Comparison of ENCODE assay signal across 20 mouse cellular contexts in the genomic region with DNA sequence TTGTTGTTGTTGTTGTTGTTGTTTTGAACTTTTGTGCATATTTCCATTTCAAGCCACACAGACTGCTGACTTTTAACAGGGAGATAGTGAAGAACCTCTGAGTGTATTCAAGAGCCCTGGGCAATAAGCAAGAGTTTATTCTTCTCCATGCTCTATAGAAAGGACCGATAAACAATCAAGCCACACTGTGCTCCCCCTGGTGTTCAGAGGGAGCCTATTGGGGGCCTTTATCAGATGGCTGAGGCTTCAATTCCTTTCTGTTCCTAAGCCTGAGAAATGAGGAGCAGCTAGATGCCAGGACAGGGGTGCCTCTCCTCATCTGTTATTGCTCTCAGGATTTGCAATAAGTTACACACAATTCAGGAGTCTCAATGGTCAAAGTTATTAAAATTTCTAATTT.
DNase-seq lines count a peak whose midpoint lies in the region; ATAC-seq and TF ChIP-seq lines count a peak whose summit lies in the region.
"Had no signal": no experiment of that assay in that cellular context is flagged by ENCODE, and none has a peak within 500 bp of the region (broad histone marks: within the 10 kb centered on the region; RNA-seq: fewer than 3 reads in every experiment).

No protein-coding gene starts in this region.

- no peak for ATAC-seq in embryonic facial prominence, embryonic 11.5 days (replicated peaks; ENCODE audit: insufficient number of reproducible peaks, low FRiP score, low TSS enrichment, low read depth)
- no peak for ATAC-seq in kidney, postnatal 0 days (replicated peaks; ENCODE audit: low FRiP score, low read depth)
- ATAC-seq in hindbrain, embryonic 16.5 days = no peak
- ATAC-seq: CD4-positive, CD25-positive, alpha-beta regulatory T cell, adult 4 months; inflammation-experienced regulatory T-cells, adult 6 months; midbrain, embryonic 16.5 days had no signal

- 47% methylated on average over 1 of the region's 1 CpGs for WGBS in embryonic facial prominence, embryonic 11.5 days
- WGBS in embryonic facial prominence, embryonic 10.5 days = 41% methylated on average over 1 of the region's 1 CpGs
- WGBS in kidney, postnatal 0 days = 65% methylated on average over 1 of the region's 1 CpGs
- 35% methylated on average over 1 of the region's 1 CpGs for WGBS in lung, adult 2 months
- WGBS in hindbrain, embryonic 16.5 days = 29% methylated on average over 1 of the region's 1 CpGs

- no peak overlapping the region for H3K9ac ChIP-seq in embryonic facial prominence, embryonic 11.5 days (replicated peaks; ENCODE audit: low read length)
- H3K9ac ChIP-seq in kidney, postnatal 0 days (ENCODE audit: low read depth, low read length) = no peak overlapping the region
- no peak overlapping the region for H3K9ac ChIP-seq in hindbrain, embryonic 16.5 days (ENCODE audit: low read depth, low read length)
- H3K9ac ChIP-seq: forebrain, embryonic 12.5 days; hindbrain, embryonic 12.5 days; kidney, embryonic 15.5 days; neural tube, embryonic 15.5 days had no signal

- no peak for TF ChIP-seq POLR2A in lung, adult 2 months (IDR thresholded peaks at IDR 0.05; ENCODE audit: borderline replicate concordance, extremely low read depth, low read depth, low read length)

- H3K27me3 ChIP-seq in embryonic facial prominence, embryonic 11.5 days (ENCODE audit: control insufficient read depth, insufficient read depth, low read length) = no peaks in the 10 kb centered on the region
- H3K27me3 ChIP-seq in embryonic facial prominence, embryonic 10.5 days (replicated peaks; ENCODE audit: low read depth, poor library complexity, severe bottlenecking) = no peaks in the 10 kb centered on the region
- no peaks in the 10 kb centered on the region for H3K27me3 ChIP-seq in kidney, postnatal 0 days (ENCODE audit: insufficient read depth, low read length)
- H3K27me3 ChIP-seq in hindbrain, embryonic 16.5 days (replicated peaks; ENCODE audit: control insufficient read depth, insufficient read depth, low read length) = no peaks in the 10 kb centered on the region; the same call in 1 of the 2 replicates
- H3K27me3 ChIP-seq: forebrain, embryonic 12.5 days; hindbrain, embryonic 12.5 days; kidney, embryonic 15.5 days had no signal

- no peak overlapping the region for H3K4me3 ChIP-seq in embryonic facial prominence, embryonic 11.5 days (ENCODE audit: low read depth, low read length)
- no peak overlapping the region for H3K4me3 ChIP-seq in embryonic facial prominence, embryonic 10.5 days
- H3K4me3 ChIP-seq in kidney, postnatal 0 days (replicated peaks; ENCODE audit: low read depth, low read length) = no peak overlapping the region
- no peak overlapping the region for H3K4me3 ChIP-seq in lung, adult 2 months (replicated peaks; ENCODE audit: extremely low read depth, low read depth, low read length)
- no peak overlapping the region for H3K4me3 ChIP-seq in hindbrain, embryonic 16.5 days (ENCODE audit: low read length)
- H3K4me3 ChIP-seq: forebrain, embryonic 12.5 days; hindbrain, embryonic 12.5 days; kidney, embryonic 15.5 days; limb, embryonic 10.5 days; neural tube, embryonic 15.5 days had no signal

- H3K4me2 ChIP-seq in embryonic facial prominence, embryonic 11.5 days (ENCODE audit: low read depth, low read length) = no peak overlapping the region
- no peak overlapping the region for H3K4me2 ChIP-seq in kidney, postnatal 0 days (ENCODE audit: low read length)
- H3K4me2 ChIP-seq in hindbrain, embryonic 16.5 days (ENCODE audit: low read length) = no peak overlapping the region
- H3K4me2 ChIP-seq: forebrain, embryonic 12.5 days; hindbrain, embryonic 12.5 days; kidney, embryonic 15.5 days; liver, embryonic 11.5 days; neural tube, embryonic 15.5 days had no signal

- H3K4me1 ChIP-seq in embryonic facial prominence, embryonic 11.5 days (ENCODE audit: control insufficient read depth, insufficient read depth, low read length) = peaks cover 2% of the 10 kb centered on the region; the same call in 1 of the 2 replicates
- H3K4me1 ChIP-seq in embryonic facial prominence, embryonic 10.5 days = peaks cover 8% of the 10 kb centered on the region
- no peaks in the 10 kb centered on the region for H3K4me1 ChIP-seq in kidney, postnatal 0 days (replicated peaks; ENCODE audit: insufficient read depth, low read length)
- H3K4me1 ChIP-seq in lung, adult 2 months (ENCODE audit: control insufficient read depth, insufficient read depth, low read length) = no peaks in the 10 kb centered on the region
- H3K4me1 ChIP-seq in hindbrain, embryonic 16.5 days (ENCODE audit: control insufficient read depth, insufficient read depth, low read depth, low read length) = 0 out of 2 replicates have a peak, but pooled peaks cover 3% of the 10 kb centered on the region
- H3K4me1 ChIP-seq: hindbrain, embryonic 12.5 days; kidney, embryonic 15.5 days; limb, embryonic 10.5 days had no signal

- peak; percentile 7 for DNase-seq in embryonic facial prominence, embryonic 11.5 days (ENCODE audit: low spot score)
- DNase-seq in embryonic facial prominence, embryonic 10.5 days (ENCODE audit: low spot score) = no peak
- no peak for DNase-seq in kidney, postnatal 0 days (ENCODE audit: low spot score)
- DNase-seq in kidney, adult 11 months = no peak
- peak; percentile 15 for DNase-seq in lung, postnatal 10 days
- no peak for DNase-seq in lung, adult 2 months
- no peak for DNase-seq in thymus, postnatal 25 days
- DNase-seq: cerebellum, adult 8-10 months; gastrocnemius, postnatal 10 days; thymus, adult 2 months had no signal

- no peak overlapping the region for H3K27ac ChIP-seq in embryonic facial prominence, embryonic 11.5 days (replicated peaks; ENCODE audit: low read depth, low read length)
- no peak overlapping the region for H3K27ac ChIP-seq in embryonic facial prominence, embryonic 10.5 days (replicated peaks)
- H3K27ac ChIP-seq in kidney, postnatal 0 days = no peak overlapping the region
- no peak overlapping the region for H3K27ac ChIP-seq in hindbrain, embryonic 16.5 days (ENCODE audit: low read depth, low read length)
- H3K27ac ChIP-seq: forebrain, embryonic 12.5 days; hindbrain, embryonic 12.5 days; kidney, embryonic 15.5 days; limb, embryonic 10.5 days; neural tube, embryonic 15.5 days had no signal

- no peaks in the 10 kb centered on the region for H3K9me3 ChIP-seq in embryonic facial prominence, embryonic 11.5 days (replicated peaks; ENCODE audit: control insufficient read depth, low read length)
- no peaks in the 10 kb centered on the region for H3K9me3 ChIP-seq in embryonic facial prominence, embryonic 10.5 days
- H3K9me3 ChIP-seq in kidney, postnatal 0 days (replicated peaks; ENCODE audit: low read length) = no peaks in the 10 kb centered on the region
- H3K9me3 ChIP-seq in hindbrain, embryonic 16.5 days (ENCODE audit: control insufficient read depth, low read length) = no peaks in the 10 kb centered on the region
- H3K9me3 ChIP-seq: forebrain, embryonic 12.5 days; hindbrain, embryonic 12.5 days; kidney, embryonic 15.5 days; limb, embryonic 10.5 days; neural tube, embryonic 15.5 days had no signal

- peak; percentile 54 for TF ChIP-seq CTCF in kidney, postnatal 0 days (IDR thresholded peaks at IDR 0.05; ENCODE audit: low read depth)
- no peak for TF ChIP-seq CTCF in lung, adult 2 months (IDR thresholded peaks at IDR 0.05; ENCODE audit: insufficient read depth, low read length)

- H3K36me3 ChIP-seq in embryonic facial prominence, embryonic 11.5 days (replicated peaks; ENCODE audit: control insufficient read depth, insufficient read depth, low read depth, low read length) = no peaks in the 10 kb centered on the region
- no peaks in the 10 kb centered on the region for H3K36me3 ChIP-seq in embryonic facial prominence, embryonic 10.5 days (replicated peaks)
- H3K36me3 ChIP-seq in kidney, postnatal 0 days (ENCODE audit: insufficient read depth, low read length) = no peaks in the 10 kb centered on the region
- no peaks in the 10 kb centered on the region for H3K36me3 ChIP-seq in hindbrain, embryonic 16.5 days (ENCODE audit: control insufficient read depth, insufficient read depth, low read length)
- H3K36me3 ChIP-seq: forebrain, embryonic 12.5 days; hindbrain, embryonic 12.5 days; kidney, embryonic 15.5 days; limb, embryonic 10.5 days; neural tube, embryonic 15.5 days had no signal

Comparison
In these comparisons a context has a peak if more than half of its experiments do, and no peak if none do; other contexts are left out.
1. DNase-seq: peak in embryonic facial prominence, embryonic 11.5 days (single experiment) and lung, postnatal 10 days (single experiment); none in embryonic facial prominence, embryonic 10.5 days (single experiment), kidney, postnatal 0 days (single experiment), kidney, adult 11 months (single experiment), lung, adult 2 months (single experiment) and thymus, postnatal 25 days (single experiment).